Mouse (Mus musculus): ENCODE measurements around the gene Tle6.

- TF ChIP-seq CTCF (IDR thresholded peaks at IDR 0.05; ENCODE audit: control insufficient read depth, insufficient read depth, insufficient read length) (no peak), MYOD1 (IDR thresholded peaks at IDR 0.05; ENCODE audit: control insufficient read depth, insufficient read length, low read depth) (no peak)
Observed at GRCm38 (mm10) chr10:81583347-81583746, 17.5 kb downstream of the Tle6 start.

Measured in C2C12 (cell line).